Mouse (Mus musculus) ES-E14 (cell line): ENCODE results near the gene Psma5. TPM values are rescaled to one million over a fixed set of nuclear protein-coding genes. Genes with fewer than 3 reads are reported as not detected.

ENCODE experiments used
- DNase-seq: peaks from one replicate; pipeline ENCODE4 v3.0.0-alpha.2; 2013; ENCODE audit warnings: low read depth, low spot score
- H3K27ac ChIP-seq: 2 replicates; pipeline ENCODE4 v1.5.1; 2012; ENCODE audit warnings: low read depth, mild to moderate bottlenecking, low read length, moderate library complexity, mixed read lengths; ENCODE audit not compliant: poor library complexity, insufficient read depth, severe bottlenecking
- H3K36me3 ChIP-seq: 2 replicates; pipeline ENCODE4 v1.6.1; 2012; ENCODE audit warnings: mild to moderate bottlenecking, low read length, moderate library complexity, mixed read lengths; ENCODE audit not compliant: control insufficient read depth, poor library complexity, insufficient read depth, severe bottlenecking
- H3K4me1 ChIP-seq, 2 experiments: fragments of 150-350 bp in 1 of 2; sonication (generic) in 1 of 2; 2 replicates each; pipeline ENCODE4 v1.6.1; 2012; ENCODE audit warnings: low read length in 2 of 2, mild to moderate bottlenecking in 1 of 2, mixed read lengths in 1 of 2; ENCODE audit not compliant: control insufficient read depth in 2 of 2, insufficient read depth in 2 of 2, poor library complexity in 1 of 2
- H3K4me3 ChIP-seq, 2 experiments: fragments of 150-350 bp in 1 of 2; sonication (generic) in 1 of 2; 2 replicates each; pipeline ENCODE4 v1.5.1; 2012; ENCODE audit warnings: low read length in 2 of 2, low read depth in 1 of 2, mild to moderate bottlenecking in 1 of 2, mixed read lengths in 1 of 2; ENCODE audit not compliant: insufficient read depth in 1 of 2, poor library complexity in 1 of 2, severe bottlenecking in 1 of 2
- H3K9ac ChIP-seq: 2 replicates; pipeline ENCODE4 v1.6.1; 2012; ENCODE audit warnings: low read depth, mild to moderate bottlenecking, low read length, mixed read lengths; ENCODE audit not compliant: poor library complexity, insufficient read depth, severe bottlenecking
- H3K9me3 ChIP-seq: fragments of 150-350 bp; sonication (generic); 2 replicates; pipeline ENCODE4 v1.6.1; 2012; ENCODE audit warnings: low read depth, mild to moderate bottlenecking, low read length; ENCODE audit not compliant: control insufficient read depth, insufficient read depth
- CHD2 ChIP-seq: IDR thresholded peaks from 2 replicates; pipeline ENCODE4 v1.6.1; 2014; ENCODE audit warnings: mild to moderate bottlenecking, low read depth, low read length, inconsistent platforms
- HCFC1 ChIP-seq: IDR thresholded peaks from 2 replicates; pipeline ENCODE4 v1.6.1; 2012; ENCODE audit warnings: low read length, inconsistent platforms, borderline replicate concordance; ENCODE audit not compliant: insufficient read depth
- MAFK ChIP-seq: IDR thresholded peaks from 2 replicates; pipeline ENCODE4 v1.6.1; 2014; ENCODE audit warnings: mild to moderate bottlenecking, low read depth, low read length, inconsistent platforms; ENCODE audit not compliant: insufficient read depth
- ZC3H11A ChIP-seq: IDR thresholded peaks from 2 replicates; pipeline ENCODE4 v1.6.1; 2012; ENCODE audit warnings: low read depth, mild to moderate bottlenecking, inconsistent platforms, low read length, borderline replicate concordance
- ZNF384 ChIP-seq: IDR thresholded peaks from 2 replicates; pipeline ENCODE4 v1.6.1; 2012; ENCODE audit warnings: low read depth, low read length, inconsistent platforms
- in situ Hi-C, 2 experiments: fragments of 600-800 bp; cut with MboI; formaldehyde crosslinking; loops; one replicate each; pipeline ENCODE4 v1.15.1; 2025; ENCODE audit warnings: low sequenced_read_pairs in 2 of 2, inconsistent platforms in 1 of 2; ENCODE audit not compliant: unreplicated experiment in 2 of 2
- total RNA-seq: library from RNA; depleted of rRNA; stranded (reverse); fragments of 300-350 nt; gene quantifications from 2 replicates; pipeline ENCODE4 v1.2.3, GENCODE M21; 2012; rRNA removed

The Psma5 gene
- total RNA-seq: 172 and 248 TPM in 2 replicates

GRCm38 (mm10) chr3:108256719-108257637 is at the start of gene Psma5:
TSS of gene Psma5 (plus strand) at chr3:108256926.
- TF ChIP-seq MAFK (no peak), CHD2 (peak; percentile 71; the same call in 1 of the 2 replicates)
- DNase-seq: peak; percentile 99
- Histone ChIP-seq H3K9me3 (no peaks in the 10 kb centered on the region), H3K4me1 (peaks cover 4% of the 10 kb centered on the region in 2 experiments; a peak in 1 of 4 replicates), H3K36me3 (0 out of 2 replicates have a peak, but pooled peaks cover 2% of the 10 kb centered on the region), H3K4me3 (peak within 1 kb of the TSS; percentile 88 to 95), H3K27ac (peak within 1 kb of the TSS; percentile 32), H3K9ac (peak within 1 kb of the TSS; percentile 96)
- in situ Hi-C loops: no loop called here

- DNase-seq: no peak
- H3K27ac ChIP-seq: no peak overlapping the region
- TF ChIP-seq ZC3H11A: no peak
- TF ChIP-seq MAFK: no peak
- no peak for TF ChIP-seq ZNF384
- TF ChIP-seq HCFC1: no peak
- no peak for TF ChIP-seq CHD2
These were observed 47.7 kb upstream of the Psma5 start for GRCm38 (mm10) chr3:108209001-108209400.

GRCm38 (mm10) chr3:108209536-108209935 is 47.2 kb upstream of the Psma5 start:
- peak overlapping the region; percentile 78 to 86 for H3K4me3 ChIP-seq
- peak overlapping the region; percentile 77 for H3K9ac ChIP-seq
- H3K36me3 ChIP-seq: peaks cover 19% of the 10 kb centered on the region; the same call in 1 of the 2 replicates
- no peaks in the 10 kb centered on the region for H3K9me3 ChIP-seq
- peaks cover 0 to 26% of the 10 kb centered on the region in 2 experiments; a peak in 2 of 4 replicates for H3K4me1 ChIP-seq
- no peak for DNase-seq
- in situ Hi-C loops: no loop called here
- no peak overlapping the region for H3K27ac ChIP-seq
- no peak for TF ChIP-seq ZNF384
- no peak for TF ChIP-seq ZC3H11A
- no peak for TF ChIP-seq CHD2
- TF ChIP-seq MAFK: no peak
- TF ChIP-seq HCFC1: no peak

More at GRCm38 (mm10) chr3:108209001-108209400, 47.7 kb upstream of the Psma5 start:
- H3K9me3 ChIP-seq: no peaks in the 10 kb centered on the region
- H3K4me3 ChIP-seq: no peak overlapping the region
- peaks cover 19% of the 10 kb centered on the region; the same call in 1 of the 2 replicates for H3K36me3 ChIP-seq
- in situ Hi-C loops: no loop called here
- H3K4me1 ChIP-seq: peaks cover 0 to 31% of the 10 kb centered on the region in 2 experiments; a peak in 2 of 4 replicates
- no peak overlapping the region for H3K9ac ChIP-seq

- Histone ChIP-seq H3K9ac (peak overlapping the region; percentile 92), H3K4me3 (peak overlapping the region; percentile 78 to 86)
- in situ Hi-C loops: no loop called here
These were observed 46.6 kb upstream of the Psma5 start for GRCm38 (mm10) chr3:108209946-108210770.

More at GRCm38 (mm10) chr3:108209946-108210770, 46.6 kb upstream of the Psma5 start:
- Histone ChIP-seq H3K36me3 (peaks cover 18% of the 10 kb centered on the region; the same call in 1 of the 2 replicates), H3K4me1 (peaks cover 0 to 22% of the 10 kb centered on the region in 2 experiments; a peak in 2 of 4 replicates), H3K27ac (peak overlapping the region; percentile 67), H3K9me3 (no peaks in the 10 kb centered on the region)
- TF ChIP-seq HCFC1 (peak; percentile 91), MAFK (no peak)
- DNase-seq: peak; percentile 95
